Mouse (Mus musculus) CD8-positive naive resting alpha-beta T cell, adult 2 months (primary cell): ENCODE data around the gene Acot3.
"Not testable (repeated sequence)": the region's sequence is repeated elsewhere in the genome, so short reads cannot be mapped to it uniquely, and the experiment has no call there.

Source experiments
- DNase-seq, 2 experiments: peaks; one replicate each; pipeline ENCODE4 v3.0.0; 2022; ENCODE audit warnings: low read depth in 2 of 2, low spot score in 2 of 2

Acot3 gene

GRCm38 (mm10) chr12:84038691-84039111, 13.2 kb upstream of the Acot3 start, which contains the start of gene Gm49366:
Gene Gm49366, plus strand, starts transcription at chr12:84038935.
- not testable (repeated sequence) for DNase-seq

- no peak for DNase-seq
Measured at GRCm38 (mm10) chr12:84042248-84042647, 9.7 kb upstream of the Acot3 start.

GRCm38 (mm10) chr12:84044045-84044444, 7.9 kb upstream of the Acot3 start:
- DNase-seq: no peak

- no peak for DNase-seq
Measured at GRCm38 (mm10) chr12:84046906-84047305, 5.0 kb upstream of the Acot3 start.

- DNase-seq: not testable (repeated sequence)
Measured at GRCm38 (mm10) chr12:84050744-84051143, 1.2 kb upstream of the Acot3 start.

- DNase-seq: no peak
Measured at GRCm38 (mm10) chr12:84052609-84053008, 665 bp downstream of the Acot3 start.

- DNase-seq: no peak
Measured at GRCm38 (mm10) chr12:84053173-84053572, 1.2 kb downstream of the Acot3 start.

GRCm38 (mm10) chr12:84053679-84054391, 1.9 kb downstream of the Acot3 start:
- no peak for DNase-seq

- DNase-seq: peak in 1 of 2 experiments; percentile 37
Measured at GRCm38 (mm10) chr12:84060946-84061345, 9.0 kb downstream of the Acot3 start.

GRCm38 (mm10) chr12:84062336-84062735, 10.4 kb downstream of the Acot3 start:
- no peak for DNase-seq

GRCm38 (mm10) chr12:84063228-84063627, 11.3 kb downstream of the Acot3 start:
- no peak for DNase-seq

- DNase-seq: no peak
Measured at GRCm38 (mm10) chr12:84063833-84064232, 11.9 kb downstream of the Acot3 start.

GRCm38 (mm10) chr12:84064621-84065020, 12.7 kb downstream of the Acot3 start:
- no peak for DNase-seq

- DNase-seq: no peak
Measured at GRCm38 (mm10) chr12:84067752-84068151, 15.8 kb downstream of the Acot3 start.

GRCm38 (mm10) chr12:84068296-84068695, 16.4 kb downstream of the Acot3 start:
- no peak for DNase-seq

GRCm38 (mm10) chr12:84068986-84069385, 17.0 kb downstream of the Acot3 start, which contains the start of gene Acot5:
Gene Acot5, plus strand, starts transcription at chr12:84069325.
- DNase-seq: no peak

- peak in 1 of 2 experiments; percentile 6 for DNase-seq
Measured at GRCm38 (mm10) chr12:84069582-84069981, 17.6 kb downstream of the Acot3 start.

- DNase-seq: no peak
Measured at GRCm38 (mm10) chr12:84071696-84072095, 19.8 kb downstream of the Acot3 start.

- DNase-seq: no peak
Measured at GRCm38 (mm10) chr12:84077371-84077990, 25.5 kb downstream of the Acot3 start.

GRCm38 (mm10) chr12:84083842-84084241, 31.9 kb downstream of the Acot3 start:
- DNase-seq: no peak

GRCm38 (mm10) chr12:84084581-84084980, 32.6 kb downstream of the Acot3 start:
- DNase-seq: no peak

- not testable (repeated sequence) for DNase-seq
Measured at GRCm38 (mm10) chr12:84094666-84095065, 42.7 kb downstream of the Acot3 start.
